ENCODE assay signal across 8 mouse cellular contexts in the genomic region with DNA sequence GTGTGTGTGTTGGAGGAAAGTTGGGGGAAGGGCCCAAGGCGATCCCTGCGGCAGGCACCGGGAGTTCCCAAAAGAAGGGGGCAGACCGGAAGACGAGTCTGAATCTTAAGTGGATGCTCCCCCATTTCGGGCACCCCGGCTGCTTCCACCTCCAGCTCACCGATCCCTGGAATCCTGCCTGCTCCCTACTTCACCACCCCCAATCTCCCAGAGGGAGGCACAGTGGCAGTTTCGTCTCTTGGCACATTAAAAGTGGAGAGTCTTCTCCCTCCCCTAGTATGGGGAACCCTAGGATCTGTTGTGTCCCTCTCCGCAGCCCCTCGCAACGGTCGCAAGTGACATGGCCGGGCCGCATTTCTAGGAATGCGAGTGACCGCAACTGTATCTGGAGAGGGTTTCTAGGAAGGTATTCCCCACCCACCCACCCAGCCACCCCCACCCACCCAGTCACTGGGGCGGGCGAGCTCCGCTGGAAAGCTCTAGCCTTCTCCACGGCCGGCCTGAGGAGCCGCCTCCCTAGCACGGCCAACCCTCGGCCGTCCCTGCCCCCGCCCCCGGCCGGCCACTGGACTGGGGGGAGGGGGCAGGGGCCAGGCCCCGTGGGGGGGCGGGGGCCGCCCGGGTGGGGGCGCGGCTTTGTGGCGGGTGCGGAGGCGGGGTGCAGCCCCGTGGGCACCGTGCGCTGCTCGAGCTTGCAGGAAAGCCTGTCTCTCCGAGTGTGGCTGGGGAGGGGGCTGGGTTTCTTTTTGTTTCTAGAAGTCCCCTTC.
A peak's percentile ranks its signal among the peaks of the same experiment; 100 is the strongest.
DNase-seq lines count a peak whose midpoint lies in the region; ATAC-seq lines count a peak whose summit lies in the region.

No protein-coding gene starts in this region.

- peak overlapping the region; percentile 61 for H3K4me3 ChIP-seq in erythroblast, embryonic 14.5 days (replicated peaks)
- H3K4me3 ChIP-seq in brown adipose tissue, adult 24 weeks (ENCODE audit: insufficient read depth, low read depth, low read length): peak overlapping the region; percentile 96
- peak overlapping the region; percentile 91 for H3K4me3 ChIP-seq in hindbrain, embryonic 10.5 days
- H3K4me3 ChIP-seq in midbrain, embryonic 13.5 days (replicated peaks): peak overlapping the region; percentile 76
- peak overlapping the region; percentile 79 for H3K4me3 ChIP-seq in stomach, embryonic 16.5 days (replicated peaks; ENCODE audit: low read length)

- peak; percentile 50 to 66 for DNase-seq in frontal cortex, postnatal 10 days (ENCODE audit: low spot score in 2 of 2)
- peak; percentile 63 for DNase-seq in hindbrain, embryonic 10.5 days (ENCODE audit: low spot score)
- DNase-seq in left cerebral cortex, postnatal 4 days: peak; percentile 43

- H3K36me3 ChIP-seq in erythroblast, embryonic 14.5 days (ENCODE audit: control insufficient read depth): no peaks in the 10 kb centered on the region
- H3K36me3 ChIP-seq in hindbrain, embryonic 10.5 days: no peaks in the 10 kb centered on the region
- no peaks in the 10 kb centered on the region for H3K36me3 ChIP-seq in midbrain, embryonic 13.5 days
- H3K36me3 ChIP-seq in stomach, embryonic 16.5 days (ENCODE audit: control insufficient read depth, insufficient read depth, low read length): no peaks in the 10 kb centered on the region

- H3K9ac ChIP-seq in midbrain, embryonic 13.5 days (replicated peaks): peak overlapping the region; percentile 85
- H3K9ac ChIP-seq in stomach, embryonic 16.5 days (ENCODE audit: low read length): peak overlapping the region; percentile 86

- H3K4me2 ChIP-seq in midbrain, embryonic 13.5 days (replicated peaks): peak overlapping the region; percentile 99
- H3K4me2 ChIP-seq in stomach, embryonic 16.5 days (ENCODE audit: low read depth, low read length): peak overlapping the region; percentile 98

- under 1% methylated on average over 42 of the region's 43 CpGs for WGBS in hindbrain, embryonic 10.5 days
- WGBS in midbrain, embryonic 13.5 days: 0% methylated on average over 33 of the region's 43 CpGs
- under 1% methylated on average over 37 of the region's 43 CpGs for WGBS in stomach, embryonic 16.5 days

- intact Hi-C loops in left cerebral cortex, postnatal 4 days (cut with DNase I): loop anchor here (10.0 kb wide), 1 partner anchor 167 kb away; no protein-coding TSS in a partner anchor

- no peaks in the 10 kb centered on the region for H3K9me3 ChIP-seq in erythroblast, embryonic 14.5 days (ENCODE audit: control insufficient read depth, low read length)
- H3K9me3 ChIP-seq in hindbrain, embryonic 10.5 days: no peaks in the 10 kb centered on the region
- no peaks in the 10 kb centered on the region for H3K9me3 ChIP-seq in midbrain, embryonic 13.5 days
- no peaks in the 10 kb centered on the region for H3K9me3 ChIP-seq in stomach, embryonic 16.5 days (replicated peaks; ENCODE audit: control insufficient read depth, low read length)

- H3K4me1 ChIP-seq in erythroblast, embryonic 14.5 days (ENCODE audit: control insufficient read depth): peaks cover 40% of the 10 kb centered on the region
- peaks cover 3% of the 10 kb centered on the region; the same call in 1 of the 2 replicates for H3K4me1 ChIP-seq in brown adipose tissue, adult 24 weeks (ENCODE audit: control insufficient read depth, insufficient read depth, insufficient read length, low read length)
- H3K4me1 ChIP-seq in hindbrain, embryonic 10.5 days (replicated peaks): peaks cover 41% of the 10 kb centered on the region
- H3K4me1 ChIP-seq in midbrain, embryonic 13.5 days (replicated peaks): peaks cover 53% of the 10 kb centered on the region
- H3K4me1 ChIP-seq in stomach, embryonic 16.5 days (ENCODE audit: control insufficient read depth, insufficient read depth, low read length): peaks cover 11% of the 10 kb centered on the region

- H3K27me3 ChIP-seq in erythroblast, embryonic 14.5 days (ENCODE audit: control insufficient read depth): peaks cover 47% of the 10 kb centered on the region
- peaks cover 74% of the 10 kb centered on the region for H3K27me3 ChIP-seq in hindbrain, embryonic 10.5 days (ENCODE audit: insufficient read depth, poor library complexity, severe bottlenecking)
- H3K27me3 ChIP-seq in midbrain, embryonic 13.5 days: peaks cover 42% of the 10 kb centered on the region
- H3K27me3 ChIP-seq in stomach, embryonic 16.5 days (ENCODE audit: control insufficient read depth, insufficient read depth, low read length): 0 out of 2 replicates have a peak, but pooled peaks cover under 1% of the 10 kb centered on the region

- no peak for ATAC-seq in erythroblast, adult 5-6 weeks (replicated peaks; ENCODE audit: low FRiP score, poor library complexity, severe bottlenecking)
- peak; percentile 55 for ATAC-seq in midbrain, embryonic 13.5 days
- ATAC-seq in stomach, embryonic 16.5 days (ENCODE audit: insufficient read depth, low FRiP score): peak; percentile 76

- peak overlapping the region; percentile 99 for H3K27ac ChIP-seq in brown adipose tissue, adult 24 weeks (replicated peaks; ENCODE audit: low read depth, low read length)
- peak overlapping the region; percentile 85 for H3K27ac ChIP-seq in hindbrain, embryonic 10.5 days
- H3K27ac ChIP-seq in midbrain, embryonic 13.5 days: no peak overlapping the region
- H3K27ac ChIP-seq in stomach, embryonic 16.5 days (ENCODE audit: low read length): 0 out of 2 replicates have a peak overlapping the region, but pooled peaks have one; percentile 13
